Mouse (Mus musculus) hindbrain, embryonic 14.5 days (tissue): ENCODE measurements around the gene Mgst1. TPM values are rescaled to one million over a fixed set of nuclear protein-coding genes. Genes with fewer than 3 reads are reported as not detected.
A peak's percentile ranks its signal among the peaks of the same experiment; 100 is the strongest.

Source experiments
- ATAC-seq: fragments of 200-750 bp; cut with Nextera tagmentation; 2 replicates; pipeline ENCODE4 v1.8.0; 2017; ENCODE audit warnings: moderate number of reproducible peaks, mild to moderate bottlenecking, moderate TSS enrichment, moderate library complexity; ENCODE audit not compliant: low FRiP score
- DNase-seq: peaks from one replicate; pipeline ENCODE4 v3.0.0-alpha.2; 2015; ENCODE audit warnings: low spot score
- H3K27ac ChIP-seq: fragments of 300-500 bp; sonication (generic); 2 replicates; pipeline ENCODE4 v1.5.1; 2014; ENCODE audit warnings: mild to moderate bottlenecking, moderate library complexity
- H3K27me3 ChIP-seq: fragments of 300-500 bp; sonication (generic); 2 replicates; pipeline ENCODE4 v1.6.1; 2014; ENCODE audit warnings: mild to moderate bottlenecking, low read length, mixed read lengths; ENCODE audit not compliant: control insufficient read depth, insufficient read depth
- H3K36me3 ChIP-seq: fragments of 300-500 bp; sonication (generic); replicated peaks from 2 replicates; pipeline ENCODE4 v1.6.1; 2014; ENCODE audit not compliant: control insufficient read depth, insufficient read depth
- H3K4me1 ChIP-seq: fragments of 300-500 bp; sonication (generic); replicated peaks from 2 replicates; pipeline ENCODE4 v1.6.1; 2014; ENCODE audit warnings: antibody characterized with exemption, low read length, mixed read lengths; ENCODE audit not compliant: control insufficient read depth, insufficient read depth
- H3K4me2 ChIP-seq: fragments of 300-500 bp; sonication (generic); replicated peaks from 2 replicates; pipeline ENCODE4 v1.6.1; 2014; ENCODE audit warnings: mild to moderate bottlenecking, moderate library complexity
- H3K4me3 ChIP-seq: fragments of 300-500 bp; sonication (generic); replicated peaks from 2 replicates; pipeline ENCODE4 v1.5.1; 2014; ENCODE audit warnings: mild to moderate bottlenecking, low read length
- H3K9ac ChIP-seq: fragments of 300-500 bp; sonication (generic); 2 replicates; pipeline ENCODE4 v1.6.1; 2014
- H3K9me3 ChIP-seq: fragments of 300-500 bp; sonication (generic); 2 replicates; pipeline ENCODE4 v1.6.1; 2016; ENCODE audit warnings: low read length; ENCODE audit not compliant: control insufficient read depth
- WGBS: fragments of 180-500 bp; shearing (Covaris S2); extraction: QIAGEN DNeasy Blood & Tissue Kit; methylation state at CpG from one replicate; pipeline ENCODE4 v1.1.7; 2014; 5-methylcytosine and 5-hydroxymethylcytosine counted together
- polyA plus RNA-seq: library from polyadenylated mRNA; unstranded; fragments of >200 nt; fragmentation: Nextera tagmentation; extraction: Ambion mirVana; gene quantifications from 2 replicates; pipeline ENCODE4 v1.2.1, GENCODE M21; 2014

Gene Mgst1
- polyA plus RNA-seq, 1 experiment from 2014 or later, result 114 TPM

DNA sequence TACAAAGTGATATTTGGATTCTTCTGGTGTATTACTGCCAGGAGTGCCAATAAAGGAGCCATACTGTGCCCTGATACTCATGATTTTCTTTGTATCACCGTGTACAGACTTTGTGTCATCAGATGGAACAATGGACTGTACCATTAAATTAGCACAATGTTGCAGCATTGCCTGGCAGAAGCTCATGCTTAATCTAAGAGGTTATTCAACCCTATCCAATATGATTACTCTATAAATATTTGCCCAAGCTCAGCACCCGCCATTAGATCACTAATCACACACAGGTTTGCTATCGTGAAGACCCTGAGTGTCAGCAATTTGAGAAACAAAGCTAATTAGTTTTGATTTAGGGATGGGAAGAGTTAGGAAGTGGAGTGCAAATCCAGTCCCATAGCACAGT lies 9.6 kb upstream of the Mgst1 start:
- Histone ChIP-seq H3K4me2 (no peak overlapping the region), H3K4me1 (no peaks in the 10 kb centered on the region), H3K9ac (no peak overlapping the region), H3K27me3 (no peaks in the 10 kb centered on the region), H3K9me3 (no peaks in the 10 kb centered on the region), H3K27ac (no peak overlapping the region), H3K36me3 (no peaks in the 10 kb centered on the region), H3K4me3 (no peak overlapping the region)
- WGBS, result 60% methylated on average over 3 of the region's 3 CpGs
- ATAC-seq (no peak), DNase-seq (no peak)

DNA sequence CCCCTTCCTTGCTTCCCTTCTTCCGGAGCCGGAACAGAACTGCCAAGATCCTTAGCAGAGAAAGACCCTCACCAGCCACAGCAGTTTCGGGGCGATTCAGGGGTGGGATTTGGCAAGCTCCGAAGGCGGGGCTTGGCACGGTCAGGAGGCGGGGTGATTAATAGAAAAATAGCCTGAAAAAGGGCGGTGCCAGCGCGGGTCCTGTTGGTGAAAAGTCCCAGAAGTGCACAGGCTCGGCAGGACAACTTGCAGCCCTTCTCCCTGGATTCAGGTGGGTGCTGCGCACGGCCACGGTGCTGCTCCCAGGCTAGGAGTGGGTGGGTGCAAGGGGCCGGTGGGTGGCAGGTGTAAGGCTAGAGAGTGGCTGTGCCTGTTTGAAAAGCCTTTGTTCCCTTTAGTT lies 220 bp downstream of the Mgst1 start:
- ATAC-seq (peak; percentile 84), DNase-seq (peak; percentile 53)
- Histone ChIP-seq H3K9ac (peak overlapping the region; percentile 24), H3K27me3 (no peaks in the 10 kb centered on the region), H3K4me1 (no peaks in the 10 kb centered on the region), H3K36me3 (no peaks in the 10 kb centered on the region), H3K9me3 (no peaks in the 10 kb centered on the region), H3K4me2 (peak overlapping the region; percentile 63), H3K27ac (peak overlapping the region; percentile 27; the same call in 1 of the 2 replicates), H3K4me3 (peak overlapping the region; percentile 33)
- WGBS, result under 1% methylated on average over 16 of the region's 16 CpGs

DNA sequence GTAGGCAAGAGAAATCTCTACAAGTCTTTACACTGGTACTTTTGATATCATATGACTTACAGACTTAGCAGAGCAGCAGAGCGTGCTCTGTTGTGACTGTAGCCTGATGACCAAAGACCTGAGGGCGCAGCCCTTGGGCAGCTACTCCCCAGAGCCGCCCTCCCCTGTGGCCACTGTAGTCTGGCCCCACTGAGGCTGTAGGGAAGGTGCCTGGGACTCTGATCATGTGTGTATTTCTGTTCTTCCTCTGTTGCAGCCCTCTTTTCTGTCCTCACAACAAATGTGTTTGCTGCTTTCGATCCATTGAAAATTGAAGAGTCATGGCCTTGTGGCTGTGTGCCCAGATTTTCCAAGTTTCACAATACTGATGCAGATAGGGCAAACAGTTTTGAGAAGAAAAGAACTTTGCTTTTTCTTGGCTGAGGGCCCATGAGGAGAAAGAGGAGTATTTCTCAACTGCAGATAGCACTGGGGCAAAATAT lies 1.0 kb downstream of the Mgst1 start:
- 57% methylated on average over 4 of the region's 4 CpGs for WGBS
- peak overlapping the region; percentile 27; the same call in 1 of the 2 replicates for H3K27ac ChIP-seq
- H3K27me3 ChIP-seq, result no peaks in the 10 kb centered on the region
- H3K4me3 ChIP-seq, result peak overlapping the region; percentile 33
- ATAC-seq (peak; percentile 70; the same call in 1 of the 2 replicates), DNase-seq (peak; percentile 51)
- peak overlapping the region; percentile 63 for H3K4me2 ChIP-seq
- no peaks in the 10 kb centered on the region for H3K36me3 ChIP-seq
- H3K9me3 ChIP-seq, result no peaks in the 10 kb centered on the region
- no peak overlapping the region for H3K9ac ChIP-seq
- H3K4me1 ChIP-seq, result no peaks in the 10 kb centered on the region

DNA sequence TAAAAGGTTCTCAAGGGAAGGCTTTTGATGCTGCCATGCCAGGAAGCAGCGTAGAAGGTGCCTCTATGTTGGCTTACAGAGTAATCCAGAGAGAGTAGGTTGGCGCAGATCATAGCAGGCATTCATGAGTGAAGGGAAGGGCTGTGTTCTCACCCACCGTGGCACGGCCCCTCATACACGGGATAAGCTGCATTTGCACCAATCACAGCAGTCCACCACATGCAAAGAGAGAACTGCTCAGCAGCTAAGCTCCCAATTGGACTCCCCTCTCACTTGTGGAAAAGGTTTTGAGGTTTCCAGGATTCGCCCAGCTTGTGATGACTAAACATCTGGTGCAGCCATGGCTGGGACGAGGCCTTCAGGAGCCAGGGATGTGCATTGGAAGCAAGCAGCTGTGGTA lies 2.5 kb downstream of the Mgst1 start:
- no peaks in the 10 kb centered on the region for H3K9me3 ChIP-seq
- H3K4me3 ChIP-seq, result no peak overlapping the region
- H3K27ac ChIP-seq, result no peak overlapping the region
- 89% methylated on average over 7 of the region's 7 CpGs for WGBS
- H3K36me3 ChIP-seq, result no peaks in the 10 kb centered on the region
- no peak overlapping the region for H3K4me2 ChIP-seq
- no peak overlapping the region for H3K9ac ChIP-seq
- ATAC-seq (no peak), DNase-seq (no peak)
- H3K27me3 ChIP-seq, result no peaks in the 10 kb centered on the region
- no peaks in the 10 kb centered on the region for H3K4me1 ChIP-seq

DNA sequence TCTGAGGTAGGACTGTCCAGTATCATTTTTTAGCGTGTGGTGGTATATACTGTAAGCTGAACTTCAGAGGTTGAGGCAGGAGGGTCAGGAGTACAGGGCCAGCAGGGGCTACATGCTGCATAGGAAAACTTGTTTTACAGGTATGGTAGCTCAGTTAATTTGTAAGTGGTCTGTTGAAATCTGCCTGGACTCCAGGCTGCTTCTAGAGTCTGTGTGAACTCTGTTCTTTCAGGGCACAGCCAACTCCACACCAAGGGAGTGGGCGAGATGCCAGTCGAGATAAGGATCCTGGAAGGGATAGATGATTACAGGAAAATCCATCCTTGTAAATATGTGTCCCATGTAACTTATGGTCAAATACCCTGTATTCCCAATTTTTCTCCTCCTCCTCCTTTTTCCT lies 3.3 kb downstream of the Mgst1 start:
- no peaks in the 10 kb centered on the region for H3K27me3 ChIP-seq
- no peak for DNase-seq
- no peaks in the 10 kb centered on the region for H3K9me3 ChIP-seq
- no peak overlapping the region for H3K4me3 ChIP-seq
- WGBS, result 86% methylated on average over 3 of the region's 3 CpGs
- no peak overlapping the region for H3K9ac ChIP-seq
- ATAC-seq, result no peak
- H3K4me2 ChIP-seq, result no peak overlapping the region
- H3K27ac ChIP-seq, result no peak overlapping the region
- no peaks in the 10 kb centered on the region for H3K36me3 ChIP-seq
- no peaks in the 10 kb centered on the region for H3K4me1 ChIP-seq

DNA sequence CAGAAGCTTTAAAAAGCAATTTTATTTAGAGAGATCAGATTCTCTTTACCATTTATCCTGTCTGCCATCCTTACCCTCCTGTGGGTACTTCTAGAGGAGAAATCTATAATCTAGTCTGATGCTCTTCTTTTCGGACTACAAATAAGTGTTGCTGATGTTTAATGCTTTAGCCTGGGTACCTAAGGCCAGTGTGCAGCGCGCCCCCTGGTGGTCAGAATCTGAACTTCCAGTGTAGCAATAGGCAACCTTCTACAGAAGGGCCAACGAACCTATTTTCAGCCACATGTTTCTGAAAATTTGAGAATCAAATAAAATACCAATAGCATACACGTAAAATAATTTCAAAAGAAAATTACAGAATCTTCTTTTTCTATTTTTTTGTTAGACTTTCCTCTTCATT lies 13.0 kb downstream of the Mgst1 start:
- DNase-seq, result peak; percentile 76
- WGBS, result 32% methylated on average over 5 of the region's 5 CpGs
- H3K36me3 ChIP-seq, result no peaks in the 10 kb centered on the region
- ATAC-seq, result no peak
- H3K9ac ChIP-seq, result no peak overlapping the region
- H3K4me1 ChIP-seq, result no peaks in the 10 kb centered on the region
- no peaks in the 10 kb centered on the region; the same call in 1 of the 2 replicates for H3K9me3 ChIP-seq
- no peak overlapping the region for H3K27ac ChIP-seq
- no peak overlapping the region for H3K4me2 ChIP-seq
- no peaks in the 10 kb centered on the region for H3K27me3 ChIP-seq
- no peak overlapping the region for H3K4me3 ChIP-seq

DNA sequence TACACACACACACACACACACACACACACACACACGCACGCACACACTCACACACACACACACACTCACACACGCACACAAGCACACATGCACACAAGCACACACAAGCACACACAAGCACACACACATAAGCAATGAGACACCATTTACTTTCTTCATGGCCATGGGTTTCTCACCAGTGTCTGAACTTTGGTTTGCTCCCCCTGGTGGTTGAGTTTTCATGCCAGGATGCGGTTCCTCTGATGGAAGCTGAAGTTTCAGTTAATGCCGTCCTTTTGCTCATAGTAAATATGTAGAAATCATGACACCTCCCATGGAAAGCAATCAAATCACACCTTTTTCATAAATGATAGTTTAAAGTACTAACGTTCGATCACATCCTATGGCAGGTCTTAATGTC lies 23.8 kb downstream of the Mgst1 start:
- ATAC-seq, result no peak
- no peak overlapping the region for H3K9ac ChIP-seq

DNA sequence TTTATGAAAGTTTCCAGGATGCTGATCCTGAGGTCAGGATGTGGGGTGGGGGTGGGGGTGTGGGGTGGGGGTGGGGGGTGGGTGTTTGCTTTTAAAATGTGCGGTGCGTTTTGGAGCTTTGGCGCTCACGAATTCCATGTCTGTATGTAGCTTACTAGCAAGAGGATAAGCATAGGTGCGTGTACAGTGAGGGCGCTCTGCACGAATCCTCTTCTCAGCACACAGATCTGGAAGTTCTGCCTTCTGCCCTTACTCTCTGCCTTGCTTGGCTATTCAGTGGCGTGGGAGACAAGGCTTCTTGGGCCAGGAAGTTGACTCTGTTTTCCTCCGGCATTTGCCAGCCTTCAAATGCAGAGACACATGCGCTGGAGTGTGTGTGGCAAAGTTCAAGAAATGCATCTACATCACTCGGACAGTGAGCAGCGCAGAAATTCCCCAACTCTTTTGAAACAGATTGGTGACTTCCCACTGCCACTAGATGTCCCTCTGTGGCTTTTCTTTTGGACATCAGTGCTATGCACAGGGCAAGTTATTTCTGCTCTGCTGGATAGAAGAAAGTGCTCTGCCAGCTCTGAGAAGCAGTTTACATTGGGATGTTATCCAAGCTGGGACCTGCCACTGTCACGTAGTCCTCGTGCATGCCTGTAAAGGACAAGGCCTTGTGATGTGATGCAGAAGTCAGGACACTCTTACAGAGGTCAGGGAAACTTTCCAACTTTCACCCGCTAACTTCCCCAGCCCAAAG lies 31.5 kb downstream of the Mgst1 start:
- H3K36me3 ChIP-seq, result no peaks in the 10 kb centered on the region
- no peaks in the 10 kb centered on the region for H3K9me3 ChIP-seq
- no peak overlapping the region for H3K4me2 ChIP-seq
- no peak overlapping the region for H3K9ac ChIP-seq
- H3K4me1 ChIP-seq, result no peaks in the 10 kb centered on the region
- H3K27ac ChIP-seq, result no peak overlapping the region
- peak; percentile 81 for ATAC-seq
- H3K27me3 ChIP-seq, result no peaks in the 10 kb centered on the region
- 72% methylated on average over 15 of the region's 15 CpGs for WGBS
- H3K4me3 ChIP-seq, result no peak overlapping the region
- peak; percentile 78 for DNase-seq

More for the DNA sequence above, 23.8 kb downstream of the Mgst1 start:
- Histone ChIP-seq H3K36me3 (no peaks in the 10 kb centered on the region), H3K9me3 (no peaks in the 10 kb centered on the region), H3K4me2 (no peak overlapping the region), H3K27ac (no peak overlapping the region), H3K4me3 (no peak overlapping the region), H3K4me1 (no peaks in the 10 kb centered on the region), H3K27me3 (no peaks in the 10 kb centered on the region)
- WGBS, result 80% methylated on average over 7 of the region's 7 CpGs
- DNase-seq, result peak; percentile 57
